Mouse (Mus musculus) limb, embryonic 15.5 days (tissue): ENCODE results near the gene Dhx9. TPM values are rescaled to one million over a fixed set of nuclear protein-coding genes. Genes with fewer than 3 reads are reported as not detected.
"Not testable (repeated sequence)": the region's sequence is repeated elsewhere in the genome, so short reads cannot be mapped to it uniquely, and the experiment has no call there.

Source experiments
- ATAC-seq: fragments of 200-750 bp; cut with Nextera tagmentation; 2 replicates; pipeline ENCODE4 v1.8.0; 2017; ENCODE audit warnings: low read depth, moderate TSS enrichment; ENCODE audit not compliant: insufficient number of reproducible peaks, low FRiP score, low TSS enrichment
- H3K27ac ChIP-seq: fragments of 300-500 bp; sonication (generic); 2 replicates; pipeline ENCODE4 v1.5.1; 2015; ENCODE audit warnings: moderate library complexity, mild to moderate bottlenecking, inconsistent platforms
- H3K27me3 ChIP-seq: fragments of 300-500 bp; sonication (generic); 2 replicates; pipeline ENCODE4 v1.6.1; 2015; ENCODE audit warnings: inconsistent platforms
- H3K36me3 ChIP-seq: fragments of 300-500 bp; sonication (generic); 2 replicates; pipeline ENCODE4 v1.6.1; 2015; ENCODE audit warnings: inconsistent platforms
- H3K4me1 ChIP-seq: fragments of 300-500 bp; sonication (generic); 2 replicates; pipeline ENCODE4 v1.6.1; 2015; ENCODE audit warnings: inconsistent platforms
- H3K4me2 ChIP-seq: fragments of 300-500 bp; sonication (generic); 2 replicates; pipeline ENCODE4 v1.6.1; 2015; ENCODE audit warnings: mild to moderate bottlenecking, inconsistent platforms
- H3K4me3 ChIP-seq: fragments of 300-500 bp; sonication (generic); 2 replicates; pipeline ENCODE4 v1.5.1; 2015; ENCODE audit warnings: mild to moderate bottlenecking, inconsistent platforms
- H3K9ac ChIP-seq: fragments of 300-500 bp; sonication (generic); 2 replicates; pipeline ENCODE4 v1.6.1; 2015; ENCODE audit warnings: inconsistent platforms
- H3K9me3 ChIP-seq: fragments of 300-500 bp; sonication (generic); 2 replicates; pipeline ENCODE4 v1.6.1; 2016; ENCODE audit warnings: inconsistent platforms
- WGBS: fragments of 180-500 bp; shearing (Covaris S2); methylation state at CpG from one replicate; pipeline ENCODE4 v1.1.7; 2015; 5-methylcytosine and 5-hydroxymethylcytosine counted together
- polyA plus RNA-seq: library from polyadenylated mRNA; unstranded; fragments of >200 nt; fragmentation: Nextera tagmentation; extraction: Ambion mirVana; gene quantifications from 2 replicates; pipeline ENCODE4 v1.2.1, GENCODE M21; 2015

Dhx9 gene
- polyA plus RNA-seq, 1 experiment from 2014 or later: 29.0 TPM

DNA sequence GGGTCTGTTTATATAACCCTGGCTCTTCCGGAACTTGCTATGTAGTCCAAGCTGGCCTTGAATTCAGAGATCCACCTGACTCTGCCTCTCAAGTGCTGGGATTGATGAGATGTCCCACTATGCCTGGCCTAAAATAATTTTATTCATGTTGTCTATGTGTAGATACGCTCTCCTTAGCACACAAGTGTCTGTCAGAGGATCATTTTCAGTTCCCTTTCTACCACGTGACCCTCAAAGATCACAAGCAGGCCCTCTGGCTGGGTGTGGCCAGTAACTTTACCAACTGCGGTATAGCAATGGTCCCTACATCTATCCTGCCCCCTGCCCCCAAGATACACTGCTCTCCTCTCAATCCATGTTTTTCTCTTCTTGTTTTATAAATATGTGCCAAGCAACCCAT, 72.5 kb downstream of the Dhx9 start:
- ATAC-seq: no peak
- Histone ChIP-seq H3K4me3 (no peak overlapping the region), H3K9me3 (no peaks in the 10 kb centered on the region), H3K36me3 (no peaks in the 10 kb centered on the region), H3K4me2 (no peak overlapping the region), H3K9ac (no peak overlapping the region), H3K27me3 (no peaks in the 10 kb centered on the region), H3K4me1 (no peaks in the 10 kb centered on the region), H3K27ac (no peak overlapping the region)
- 88% methylated on average over 4 of the region's 4 CpGs for WGBS

DNA sequence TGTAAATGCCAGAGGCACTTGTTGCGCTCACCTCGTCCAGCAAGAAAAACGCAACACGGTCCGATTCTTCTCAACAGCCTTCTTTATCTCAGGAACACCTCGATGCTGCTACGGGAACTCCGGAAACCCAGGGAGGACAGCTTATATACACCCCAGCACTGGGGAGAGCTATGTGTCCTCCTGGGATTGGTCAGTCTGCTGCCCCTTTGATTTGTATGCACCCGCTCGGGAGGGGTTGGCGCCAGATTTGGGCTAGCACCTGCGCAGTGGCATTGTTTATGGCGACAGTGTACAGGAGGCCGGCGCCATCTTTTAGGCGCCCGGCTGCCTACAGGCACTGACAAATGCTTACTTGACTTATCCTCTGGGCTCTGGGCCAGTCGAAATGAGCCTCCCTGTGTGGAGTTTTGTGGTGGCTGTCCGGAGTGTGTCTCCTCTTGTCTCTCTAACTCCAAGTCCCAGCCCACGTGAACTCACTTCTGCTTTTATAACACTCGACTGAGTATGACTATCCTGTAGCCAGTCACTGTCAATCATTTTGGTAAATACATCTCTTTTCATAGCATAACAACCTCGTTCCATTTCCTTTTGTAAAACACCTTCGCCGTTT, 73.2 kb downstream of the Dhx9 start:
- not testable (repeated sequence) for H3K36me3 ChIP-seq, H3K4me1 ChIP-seq, H3K4me2 ChIP-seq, H3K27ac ChIP-seq, ATAC-seq, H3K9ac ChIP-seq, H3K4me3 ChIP-seq, H3K9me3 ChIP-seq, H3K27me3 ChIP-seq
- 84% methylated on average over 24 of the region's 24 CpGs for WGBS

DNA sequence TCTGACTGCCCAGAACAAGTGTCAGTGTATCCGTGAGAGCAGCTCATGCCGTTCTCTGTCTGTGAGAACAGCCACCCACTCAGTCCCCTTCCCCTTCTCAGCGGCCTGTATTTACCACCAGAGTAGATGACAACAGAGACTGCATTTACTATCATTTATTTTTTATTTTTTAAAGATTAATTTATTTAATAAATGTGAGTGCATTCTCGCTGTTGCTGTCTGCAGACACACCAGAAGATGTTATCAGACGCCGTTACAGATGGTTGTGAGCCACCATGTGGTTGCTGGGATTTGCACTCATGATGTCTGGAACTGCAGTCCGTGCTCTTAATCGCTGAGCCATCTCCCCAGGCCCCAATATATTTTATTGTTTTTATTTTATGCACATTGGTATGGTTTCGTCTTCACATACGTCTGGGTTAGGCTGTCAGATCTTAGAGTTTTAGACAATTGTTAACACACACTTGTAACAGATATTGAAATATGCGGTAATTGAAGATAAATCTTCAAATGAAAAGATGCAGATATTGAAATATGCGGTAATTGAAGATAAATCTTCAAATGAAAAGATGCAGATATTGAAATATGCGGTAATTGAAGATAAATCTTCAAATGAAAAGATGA, 74.0 kb downstream of the Dhx9 start:
- not testable (repeated sequence) for H3K9ac ChIP-seq, H3K4me3 ChIP-seq, H3K9me3 ChIP-seq, H3K4me2 ChIP-seq, H3K27ac ChIP-seq, H3K4me1 ChIP-seq, ATAC-seq, H3K36me3 ChIP-seq, H3K27me3 ChIP-seq
- 68% methylated on average over 13 of the region's 13 CpGs for WGBS

DNA sequence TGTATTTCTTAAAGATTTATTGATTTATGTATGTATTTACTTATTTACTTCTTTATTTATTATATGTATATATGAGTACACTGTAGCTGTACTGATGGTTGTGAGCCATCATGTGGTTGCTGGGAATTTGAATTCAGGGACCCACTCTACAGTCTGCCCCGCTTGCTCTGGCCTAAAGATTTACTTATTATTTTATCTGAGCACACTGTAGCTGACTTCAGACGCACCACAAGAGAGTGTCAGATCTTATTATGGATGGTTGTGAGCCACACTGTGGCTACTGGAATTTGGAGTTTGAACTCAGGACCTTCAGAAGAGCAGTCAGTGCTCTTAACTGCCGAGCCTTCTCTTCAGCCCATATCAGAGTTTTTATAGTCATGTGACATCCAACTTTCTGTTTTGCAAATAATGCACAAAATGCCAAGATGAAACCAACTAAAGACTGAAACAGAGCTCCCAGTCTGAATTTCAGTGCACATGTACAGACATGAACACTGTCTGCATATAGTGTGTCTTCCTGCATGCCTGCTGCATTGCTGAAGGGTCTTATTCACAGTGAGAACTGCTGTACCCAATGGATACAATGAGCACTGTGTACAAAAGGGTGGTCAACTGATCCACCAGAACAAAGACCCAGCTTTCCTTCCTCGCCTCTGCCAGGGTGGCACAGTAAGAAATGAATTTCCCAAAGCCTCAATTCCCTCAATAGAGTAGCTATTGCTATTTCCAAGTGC, 74.6 kb downstream of the Dhx9 start:
- not testable (repeated sequence) for H3K9me3 ChIP-seq, H3K9ac ChIP-seq, H3K27ac ChIP-seq, H3K36me3 ChIP-seq, H3K4me1 ChIP-seq, H3K27me3 ChIP-seq, ATAC-seq, H3K4me3 ChIP-seq, H3K4me2 ChIP-seq
- WGBS: 87% methylated on average over 3 of the region's 4 CpGs

DNA sequence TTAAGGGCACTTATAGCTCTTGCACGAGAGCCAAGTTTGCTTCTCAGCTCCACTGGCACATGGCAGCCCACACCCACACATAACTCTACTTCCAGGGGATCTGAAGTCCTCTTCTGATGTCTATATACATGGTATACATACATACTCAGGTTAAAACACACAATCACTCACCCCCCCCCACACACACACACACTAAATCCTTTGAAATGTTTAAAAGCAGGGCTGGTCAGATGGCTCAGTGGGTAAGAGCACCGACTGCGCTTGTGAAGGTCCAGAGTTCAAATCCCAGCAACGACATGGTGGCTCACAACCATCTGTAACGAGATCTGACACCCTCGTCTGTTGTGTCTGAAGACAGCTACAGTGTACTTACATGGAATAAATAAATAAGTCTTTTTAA, 75.7 kb downstream of the Dhx9 start:
- no peaks in the 10 kb centered on the region for H3K36me3 ChIP-seq
- no peak overlapping the region for H3K4me2 ChIP-seq
- ATAC-seq: no peak
- no peak overlapping the region for H3K9ac ChIP-seq
- H3K4me1 ChIP-seq: no peaks in the 10 kb centered on the region
- no peaks in the 10 kb centered on the region for H3K27me3 ChIP-seq
- WGBS: 86% methylated on average over 6 of the region's 6 CpGs
- H3K4me3 ChIP-seq: no peak overlapping the region
- no peaks in the 10 kb centered on the region for H3K9me3 ChIP-seq
- no peak overlapping the region for H3K27ac ChIP-seq

DNA sequence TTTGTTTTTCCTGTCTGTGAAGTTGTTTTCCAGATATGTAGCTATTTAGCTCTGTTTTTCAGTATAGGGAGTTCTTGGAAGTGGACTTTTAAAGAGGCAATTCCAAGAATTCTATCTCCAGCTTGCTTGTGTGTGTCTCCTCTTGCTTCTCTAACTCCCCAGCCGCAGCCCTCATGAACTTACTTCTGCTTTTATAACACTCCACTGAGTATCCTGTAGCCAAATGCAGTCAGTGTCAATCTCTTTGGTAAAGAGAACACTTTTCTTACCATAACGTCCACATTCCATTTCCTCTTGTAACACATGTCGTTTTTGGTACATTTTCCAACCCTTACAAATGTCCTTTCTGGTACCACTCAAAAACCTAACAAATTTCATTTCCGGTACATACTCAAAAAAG, 76.5 kb downstream of the Dhx9 start:
- not testable (repeated sequence) for H3K27me3 ChIP-seq, H3K4me1 ChIP-seq, H3K4me3 ChIP-seq, H3K27ac ChIP-seq, H3K9me3 ChIP-seq, H3K9ac ChIP-seq, H3K36me3 ChIP-seq, ATAC-seq, H3K4me2 ChIP-seq
- 84% methylated on average over 2 of the region's 4 CpGs for WGBS

DNA sequence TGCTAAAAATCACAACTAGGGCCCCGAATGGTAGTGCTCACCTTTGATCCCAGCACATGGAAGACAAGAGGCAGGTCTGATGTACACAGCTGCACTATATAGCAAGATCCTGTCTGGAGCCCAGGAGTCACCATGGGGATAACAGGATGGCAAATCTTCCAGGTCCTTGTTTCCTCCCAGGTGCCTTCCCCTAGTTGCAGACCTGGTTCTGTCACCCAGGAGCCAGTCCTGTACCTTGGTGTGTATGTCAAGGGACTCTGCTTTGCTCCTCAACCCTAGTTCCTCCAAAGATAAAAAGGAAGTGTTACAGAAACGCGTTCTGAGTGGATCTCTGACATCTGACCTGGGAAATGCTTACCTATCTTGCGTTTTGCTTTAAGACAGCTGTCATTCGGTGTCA, 79.2 kb downstream of the Dhx9 start:
- H3K9me3 ChIP-seq, H3K4me3 ChIP-seq, H3K27ac ChIP-seq, H3K27me3 ChIP-seq, H3K4me1 ChIP-seq, H3K36me3 ChIP-seq, ATAC-seq, H3K4me2 ChIP-seq, H3K9ac ChIP-seq: not testable (repeated sequence)
- 83% methylated on average over 5 of the region's 5 CpGs for WGBS

DNA sequence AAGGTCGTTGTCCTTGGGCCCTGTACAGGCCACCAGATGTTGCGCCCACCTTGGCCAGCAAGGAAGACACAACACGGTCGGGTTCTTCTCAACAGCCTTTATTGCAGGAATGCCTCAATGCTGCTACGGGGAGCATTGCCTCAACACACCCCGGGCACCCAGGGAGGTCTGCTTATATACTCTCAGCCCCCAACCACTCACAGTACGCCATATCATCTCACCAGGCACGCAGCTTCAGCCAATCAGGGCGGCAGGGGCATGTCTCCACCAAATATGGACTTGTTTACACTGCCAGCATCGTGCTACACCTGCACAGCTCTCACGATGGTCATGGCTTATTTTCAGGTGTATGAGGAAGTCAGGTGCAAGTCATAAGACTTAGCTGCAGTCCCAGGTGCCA, 79.8 kb downstream of the Dhx9 start:
- H3K4me2 ChIP-seq, ATAC-seq, H3K27ac ChIP-seq, H3K27me3 ChIP-seq, H3K36me3 ChIP-seq, H3K9ac ChIP-seq, H3K9me3 ChIP-seq, H3K4me1 ChIP-seq, H3K4me3 ChIP-seq: not testable (repeated sequence)
- WGBS: 80% methylated on average over 11 of the region's 11 CpGs

Other genes with a start within 250 kb of the Dhx9 start
- gene Lamc1, start 154.9 kb downstream of the Dhx9 start, polyA plus RNA-seq: 47.1 and 52.0 TPM in 2 replicates
- gene Shcbp1l, start 62.5 kb downstream of the Dhx9 start, polyA plus RNA-seq: 0.12 and 0.15 TPM in 2 replicates
- gene Npl, start 62.4 kb upstream of the Dhx9 start, polyA plus RNA-seq: 34.1 and 49.8 TPM in 2 replicates
- 0.61 and 0.91 TPM in 2 replicates for gene Rgs8, start 165.4 kb upstream of the Dhx9 start, polyA plus RNA-seq